Mouse (Mus musculus): ENCODE results near the gene Ager. TPM values are rescaled to one million over a fixed set of nuclear protein-coding genes. Genes with fewer than 3 reads are reported as not detected.

Ager gene
- polyA plus RNA-seq, 1 experiment from 2014 or later, result 1.5 TPM

DNA sequence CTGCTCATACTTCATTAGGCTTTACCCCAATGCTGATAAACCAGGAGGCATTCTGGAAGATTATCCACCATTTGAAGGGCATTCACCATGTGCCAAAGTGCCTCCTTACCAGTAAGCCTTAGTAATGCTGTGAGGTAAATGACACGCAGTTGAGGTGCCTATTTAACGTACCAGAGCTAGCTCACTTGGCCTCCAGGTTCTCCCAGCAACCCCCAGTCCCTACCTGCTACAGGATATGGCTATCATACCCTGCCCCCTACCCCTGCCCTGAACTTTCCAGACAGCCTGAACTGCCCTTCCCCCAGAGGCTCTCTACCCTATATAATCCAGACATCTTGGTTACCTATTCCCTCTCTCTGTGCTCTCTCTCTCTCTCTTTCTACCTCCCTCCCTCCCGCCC lies 8.9 kb upstream of the Ager start:
- peaks cover 40% of the 10 kb centered on the region for H3K4me1 ChIP-seq (replicated peaks; ENCODE audit: control insufficient read depth, insufficient read depth, low read length)
- no peaks in the 10 kb centered on the region for H3K27me3 ChIP-seq (replicated peaks; ENCODE audit: control insufficient read depth, insufficient read depth, low read length)
- no peak overlapping the region; the same call in 1 of the 2 replicates for H3K4me2 ChIP-seq (ENCODE audit: low read length)
- H3K36me3 ChIP-seq (ENCODE audit: control insufficient read depth, insufficient read depth), result no peaks in the 10 kb centered on the region
- H3K27ac ChIP-seq (ENCODE audit: low read length), result no peak overlapping the region
- no peaks in the 10 kb centered on the region for H3K9me3 ChIP-seq (ENCODE audit: control insufficient read depth, low read length)
- no peak overlapping the region for H3K9ac ChIP-seq (replicated peaks; ENCODE audit: low read depth, low read length)
- WGBS, result 54% methylated on average over 3 of the region's 3 CpGs
- ATAC-seq, result no peak
- H3K4me3 ChIP-seq (replicated peaks; ENCODE audit: low read length), result no peak overlapping the region

DNA sequence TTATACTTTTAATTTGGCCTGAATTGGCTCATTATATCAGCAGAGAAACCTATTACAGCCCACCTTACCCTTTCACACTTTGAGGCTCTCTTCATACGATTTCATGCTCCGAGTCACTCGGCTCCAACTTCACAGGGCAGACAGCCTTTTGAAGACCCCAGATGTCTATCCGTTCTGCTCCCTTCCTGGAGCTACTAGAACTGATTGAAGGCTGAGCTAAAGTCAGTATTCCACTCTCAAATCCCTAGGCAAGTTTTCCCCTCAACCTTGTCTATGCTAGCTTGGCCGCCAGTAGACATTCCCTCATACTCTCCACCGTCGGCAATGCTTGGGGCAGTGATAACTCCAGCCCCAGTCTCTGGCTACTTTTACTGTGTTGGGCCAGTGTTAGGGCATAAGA lies 8.5 kb upstream of the Ager start:
- peaks cover 45% of the 10 kb centered on the region for H3K4me1 ChIP-seq (replicated peaks; ENCODE audit: control insufficient read depth, insufficient read depth, low read length)
- no peaks in the 10 kb centered on the region for H3K9me3 ChIP-seq (ENCODE audit: control insufficient read depth, low read length)
- ATAC-seq, result no peak
- no peaks in the 10 kb centered on the region for H3K36me3 ChIP-seq (ENCODE audit: control insufficient read depth, insufficient read depth)
- H3K4me2 ChIP-seq (ENCODE audit: low read length), result no peak overlapping the region
- WGBS, result 49% methylated on average over 7 of the region's 7 CpGs
- H3K9ac ChIP-seq (replicated peaks; ENCODE audit: low read depth, low read length), result no peak overlapping the region
- H3K4me3 ChIP-seq (replicated peaks; ENCODE audit: low read length), result no peak overlapping the region
- no peaks in the 10 kb centered on the region for H3K27me3 ChIP-seq (replicated peaks; ENCODE audit: control insufficient read depth, insufficient read depth, low read length)
- H3K27ac ChIP-seq (ENCODE audit: low read length), result no peak overlapping the region

DNA sequence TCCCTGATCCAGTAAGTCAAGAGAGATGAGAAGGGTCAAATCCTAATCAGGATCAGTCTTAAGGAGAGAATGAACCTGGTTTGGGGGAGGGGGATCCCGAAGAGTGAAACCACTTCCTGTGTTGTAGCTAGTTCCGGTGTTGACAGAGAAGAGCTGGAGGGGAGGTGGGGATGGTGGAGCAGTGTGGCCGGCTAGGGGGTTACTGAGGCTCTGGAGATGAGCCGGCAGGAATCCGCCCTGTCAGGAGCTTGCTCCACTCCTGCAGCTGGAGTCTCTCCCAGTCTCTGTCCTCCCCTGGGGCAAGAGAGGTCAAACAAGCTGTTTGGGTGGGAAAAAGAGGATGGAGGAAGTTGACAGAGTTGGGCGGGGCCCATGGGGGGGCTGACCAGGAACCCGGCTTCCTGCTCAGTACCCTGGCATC lies 8.0 kb upstream of the Ager start, which contains the start of gene Gpsm3:
Gpsm3 (plus strand) TSS at position 126 of the 421 bp plus-strand sequence.
- ATAC-seq, result no peak
- H3K4me1 ChIP-seq (replicated peaks; ENCODE audit: control insufficient read depth, insufficient read depth, low read length), result peaks cover 50% of the 10 kb centered on the region
- H3K27ac ChIP-seq (ENCODE audit: low read length), result no peak within 1 kb of the TSS
- 51% methylated on average over 7 of the region's 7 CpGs for WGBS
- H3K9me3 ChIP-seq (ENCODE audit: control insufficient read depth, low read length), result no peaks in the 10 kb centered on the region
- H3K4me3 ChIP-seq (replicated peaks; ENCODE audit: low read length), result no peak within 1 kb of the TSS
- no peaks in the 10 kb centered on the region for H3K27me3 ChIP-seq (replicated peaks; ENCODE audit: control insufficient read depth, insufficient read depth, low read length)
- H3K36me3 ChIP-seq (ENCODE audit: control insufficient read depth, insufficient read depth), result no peaks in the 10 kb centered on the region
- no peak within 1 kb of the TSS for H3K4me2 ChIP-seq (ENCODE audit: low read length)
- no peak within 1 kb of the TSS for H3K9ac ChIP-seq (replicated peaks; ENCODE audit: low read depth, low read length)

DNA sequence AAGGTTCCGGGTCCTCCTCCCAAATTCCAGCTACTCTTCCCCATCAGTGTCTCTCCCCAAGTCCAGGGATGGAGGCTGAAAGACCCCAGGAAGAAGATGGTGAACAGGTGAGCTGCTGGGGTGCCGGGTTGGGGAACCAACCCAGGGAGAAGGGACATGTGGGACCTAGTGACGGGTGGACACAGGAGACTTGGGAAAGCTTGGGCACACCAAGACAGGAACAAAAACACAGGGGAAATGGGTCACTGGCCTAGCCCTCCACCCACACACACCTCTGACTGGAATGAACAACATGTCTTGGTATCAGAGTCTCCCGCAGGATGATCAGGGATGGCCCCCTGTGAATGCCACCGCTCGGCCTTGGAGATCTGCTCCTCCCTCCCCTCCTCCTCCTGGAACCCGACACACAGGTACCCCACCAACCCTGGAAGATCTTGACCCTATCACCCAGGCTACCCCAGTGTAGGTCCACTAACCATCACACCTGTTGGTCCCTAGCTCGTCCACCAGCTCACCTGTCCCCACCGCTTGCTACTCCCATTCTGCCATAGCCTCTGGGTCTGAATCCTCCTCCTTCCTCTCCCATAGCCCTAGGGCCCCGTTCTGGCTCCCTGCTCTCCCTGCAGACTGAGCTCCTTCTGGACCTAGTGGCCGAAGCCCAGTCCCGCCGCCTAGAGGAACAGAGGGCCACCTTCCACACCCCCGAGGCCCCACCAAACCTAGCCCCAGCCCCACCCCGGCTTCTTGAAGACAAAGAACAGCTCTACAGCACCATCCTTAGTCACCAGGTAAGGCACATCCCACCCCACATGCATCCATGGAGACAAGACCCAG lies 7.3 kb upstream of the Ager start:
- H3K9ac ChIP-seq (replicated peaks; ENCODE audit: low read depth, low read length), result no peak overlapping the region
- H3K9me3 ChIP-seq (ENCODE audit: control insufficient read depth, low read length), result no peaks in the 10 kb centered on the region
- 0 out of 2 replicates have a peak, but pooled peaks cover 1% of the 10 kb centered on the region for H3K36me3 ChIP-seq (ENCODE audit: control insufficient read depth, insufficient read depth)
- ATAC-seq, result no peak
- H3K4me3 ChIP-seq (replicated peaks; ENCODE audit: low read length), result no peak overlapping the region
- H3K27ac ChIP-seq (ENCODE audit: low read length), result no peak overlapping the region; the same call in 1 of the 2 replicates
- no peaks in the 10 kb centered on the region for H3K27me3 ChIP-seq (replicated peaks; ENCODE audit: control insufficient read depth, insufficient read depth, low read length)
- no peak overlapping the region for H3K4me2 ChIP-seq (ENCODE audit: low read length)
- WGBS, result 72% methylated on average over 15 of the region's 15 CpGs
- H3K4me1 ChIP-seq (replicated peaks; ENCODE audit: control insufficient read depth, insufficient read depth, low read length), result peaks cover 53% of the 10 kb centered on the region

DNA sequence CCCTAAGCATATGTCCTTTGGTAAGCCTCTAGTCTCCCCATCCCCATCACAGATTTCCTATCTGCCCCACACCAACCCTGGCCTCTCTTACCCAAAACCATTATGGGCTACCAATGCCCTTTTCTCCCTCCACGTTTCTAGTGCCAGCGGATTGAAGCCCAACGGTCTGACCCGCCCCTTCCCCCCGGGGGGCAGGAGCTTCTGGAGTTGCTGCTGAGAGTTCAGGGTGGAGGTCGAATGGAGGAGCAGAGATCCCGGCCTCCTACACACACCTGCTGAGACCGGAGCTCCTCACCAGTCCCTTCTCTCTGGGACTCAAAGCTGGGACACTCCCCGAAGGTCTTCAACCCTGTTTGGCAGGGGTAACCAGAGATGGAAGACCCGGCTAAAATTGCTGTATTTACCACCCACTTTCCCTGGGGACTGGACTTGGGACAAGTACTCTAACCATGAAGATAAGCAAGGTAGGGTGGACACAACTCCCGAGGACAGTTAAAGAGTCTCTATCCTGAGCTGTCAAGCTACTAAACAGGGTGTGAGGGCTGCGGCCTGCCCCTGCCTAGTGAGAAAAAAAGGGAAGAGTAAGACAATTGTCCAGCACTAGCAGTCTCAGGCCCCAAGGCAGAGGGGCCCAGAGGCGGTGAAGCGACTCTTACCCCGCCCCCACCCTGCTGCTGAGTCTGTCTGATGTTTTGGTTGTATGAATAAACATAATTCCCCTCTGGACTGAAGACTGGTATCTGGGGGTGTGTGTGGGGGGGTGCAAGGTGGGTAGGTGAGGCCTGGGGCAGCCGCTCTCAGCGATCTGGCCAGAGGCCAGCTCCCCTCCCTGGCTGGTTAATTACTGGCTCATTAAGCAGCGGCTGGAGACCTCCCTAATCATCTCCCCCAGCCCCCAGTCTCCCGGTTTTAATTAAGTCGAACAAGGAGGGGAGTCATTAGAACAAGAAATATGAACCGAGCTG lies 6.4 kb upstream of the Ager start, which contains the start of gene Pbx2:
Pbx2 (plus strand) TSS at position 238 of the 965 bp plus-strand sequence.
- Histone ChIP-seq H3K36me3 (ENCODE audit: control insufficient read depth, insufficient read depth) (0 out of 2 replicates have a peak, but pooled peaks cover 3% of the 10 kb centered on the region), H3K4me3 (replicated peaks; ENCODE audit: low read length) (peak within 1 kb of the TSS; percentile 81), H3K4me2 (ENCODE audit: low read length) (peak within 1 kb of the TSS; percentile 67), H3K27me3 (replicated peaks; ENCODE audit: control insufficient read depth, insufficient read depth, low read length) (no peaks in the 10 kb centered on the region), H3K9ac (replicated peaks; ENCODE audit: low read depth, low read length) (peak within 1 kb of the TSS; percentile 98), H3K27ac (ENCODE audit: low read length) (peak within 1 kb of the TSS; percentile 96), H3K4me1 (replicated peaks; ENCODE audit: control insufficient read depth, insufficient read depth, low read length) (peaks cover 44% of the 10 kb centered on the region), H3K9me3 (ENCODE audit: control insufficient read depth, low read length) (no peaks in the 10 kb centered on the region)
- peak; percentile 2 for ATAC-seq
- WGBS, result 2% methylated on average over 21 of the region's 21 CpGs

DNA sequence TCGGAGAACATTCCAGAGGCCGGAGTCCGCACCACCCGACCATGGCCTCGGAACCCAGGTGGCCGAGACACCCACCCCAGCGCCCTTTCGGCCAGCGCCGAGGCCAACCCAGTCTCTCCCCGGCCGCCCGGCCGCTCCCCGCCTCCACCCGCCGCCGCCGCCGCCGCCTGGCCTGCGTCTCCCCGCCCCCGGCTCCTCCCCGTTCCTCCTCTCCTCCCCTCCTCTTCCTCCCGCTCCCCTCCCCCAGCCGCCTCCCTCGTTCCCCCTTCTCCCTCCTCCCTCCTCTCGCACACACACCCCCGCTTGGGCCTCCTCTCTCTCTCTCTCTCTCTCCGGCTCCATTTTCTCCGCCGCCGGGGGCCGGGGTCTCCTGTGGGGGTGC lies 5.7 kb upstream of the Ager start:
- Histone ChIP-seq H3K9ac (replicated peaks; ENCODE audit: low read depth, low read length) (peak overlapping the region; percentile 98), H3K27me3 (replicated peaks; ENCODE audit: control insufficient read depth, insufficient read depth, low read length) (no peaks in the 10 kb centered on the region), H3K4me1 (replicated peaks; ENCODE audit: control insufficient read depth, insufficient read depth, low read length) (peaks cover 42% of the 10 kb centered on the region), H3K4me3 (replicated peaks; ENCODE audit: low read length) (peak overlapping the region; percentile 81), H3K36me3 (ENCODE audit: control insufficient read depth, insufficient read depth) (0 out of 2 replicates have a peak, but pooled peaks cover 3% of the 10 kb centered on the region), H3K27ac (ENCODE audit: low read length) (peak overlapping the region; percentile 96), H3K9me3 (ENCODE audit: control insufficient read depth, low read length) (no peaks in the 10 kb centered on the region), H3K4me2 (ENCODE audit: low read length) (peak overlapping the region; percentile 67)
- under 1% methylated on average over 22 of the region's 35 CpGs for WGBS
- ATAC-seq, result peak; percentile 29

DNA sequence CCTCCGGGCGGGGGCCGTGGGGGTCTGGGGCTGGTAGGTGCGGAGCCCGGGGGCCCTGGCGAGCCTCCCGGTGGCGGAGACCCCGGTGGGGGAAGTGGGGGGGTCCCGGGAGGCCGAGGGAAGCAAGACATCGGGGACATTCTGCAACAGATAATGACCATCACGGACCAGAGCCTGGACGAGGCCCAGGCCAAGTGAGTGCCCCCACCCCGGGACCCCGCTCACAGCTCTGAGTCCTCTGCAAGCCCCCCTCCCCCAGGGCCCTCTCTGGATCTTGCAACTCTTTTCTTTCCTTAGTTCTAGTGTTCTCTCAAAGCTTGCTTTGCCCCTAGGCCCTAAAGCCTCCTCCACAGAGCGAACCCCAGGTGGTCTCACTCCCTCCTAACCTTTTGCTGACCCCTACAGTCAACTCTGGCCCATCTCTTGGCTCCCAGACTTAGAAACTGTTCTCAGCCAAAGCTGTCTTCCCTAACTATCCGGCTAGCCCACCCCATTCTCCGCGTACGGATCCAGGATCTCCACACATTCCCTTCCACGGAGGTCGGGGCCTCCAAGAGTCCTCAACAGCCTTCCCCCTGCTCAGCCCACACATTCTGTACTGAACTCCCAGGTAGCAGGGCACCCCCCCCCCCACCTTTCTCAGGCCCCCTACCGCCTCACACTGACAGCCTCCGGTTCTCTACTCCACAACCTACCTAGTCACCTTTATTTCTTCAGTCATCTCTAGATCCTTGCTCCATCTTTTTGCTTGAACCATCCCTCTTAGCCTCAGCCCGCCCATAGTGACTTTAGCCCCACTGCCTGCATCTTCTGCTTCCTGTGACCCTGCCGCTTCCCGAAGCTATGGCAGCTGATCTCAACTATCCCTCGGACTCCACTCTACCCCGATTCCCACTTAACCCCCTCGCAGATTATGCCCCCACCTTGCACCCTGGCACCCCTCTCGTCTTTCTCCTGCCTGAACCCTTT lies 4.8 kb upstream of the Ager start:
- no peaks in the 10 kb centered on the region for H3K27me3 ChIP-seq (replicated peaks; ENCODE audit: control insufficient read depth, insufficient read depth, low read length)
- peaks cover 41% of the 10 kb centered on the region for H3K4me1 ChIP-seq (replicated peaks; ENCODE audit: control insufficient read depth, insufficient read depth, low read length)
- peak overlapping the region; percentile 67 for H3K4me2 ChIP-seq (ENCODE audit: low read length)
- peak overlapping the region; percentile 98 for H3K9ac ChIP-seq (replicated peaks; ENCODE audit: low read depth, low read length)
- 0 out of 2 replicates have a peak, but pooled peaks cover 3% of the 10 kb centered on the region for H3K36me3 ChIP-seq (ENCODE audit: control insufficient read depth, insufficient read depth)
- no peaks in the 10 kb centered on the region for H3K9me3 ChIP-seq (ENCODE audit: control insufficient read depth, low read length)
- H3K27ac ChIP-seq (ENCODE audit: low read length), result peak overlapping the region; percentile 96
- WGBS, result under 1% methylated on average over 30 of the region's 32 CpGs
- ATAC-seq, result peak; percentile 13
- H3K4me3 ChIP-seq (replicated peaks; ENCODE audit: low read length), result peak overlapping the region; percentile 81

DNA sequence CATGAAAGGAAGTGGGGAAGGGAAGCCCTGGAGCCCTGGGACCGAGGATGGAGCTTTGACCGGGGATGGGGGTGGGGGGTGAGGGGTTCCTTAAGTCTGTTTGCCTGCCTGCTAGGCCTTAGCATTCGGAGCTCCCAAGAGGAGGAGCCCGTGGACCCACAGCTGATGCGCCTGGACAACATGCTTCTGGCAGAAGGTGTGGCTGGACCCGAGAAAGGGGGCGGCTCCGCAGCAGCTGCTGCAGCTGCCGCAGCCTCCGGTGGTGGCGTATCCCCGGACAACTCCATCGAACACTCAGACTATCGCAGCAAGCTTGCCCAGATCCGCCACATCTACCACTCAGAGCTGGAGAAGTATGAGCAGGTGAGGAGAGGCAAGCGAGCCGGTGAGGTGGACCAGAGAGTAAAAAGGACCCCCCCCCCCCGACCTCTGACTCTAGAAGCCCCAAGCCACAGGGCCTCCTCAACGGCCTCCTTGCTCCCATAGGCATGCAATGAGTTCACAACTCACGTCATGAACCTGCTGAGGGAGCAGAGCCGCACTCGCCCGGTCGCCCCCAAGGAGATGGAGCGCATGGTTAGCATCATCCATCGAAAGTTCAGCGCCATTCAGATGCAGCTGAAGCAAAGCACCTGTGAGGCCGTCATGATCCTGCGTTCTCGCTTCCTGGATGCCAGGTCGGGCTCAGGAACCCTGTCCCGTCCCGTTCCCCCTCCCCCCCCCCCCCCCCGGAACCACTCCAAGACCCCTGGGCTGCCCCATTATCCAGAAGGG lies 3.7 kb upstream of the Ager start:
- 45% methylated on average over 32 of the region's 34 CpGs for WGBS
- Histone ChIP-seq H3K36me3 (ENCODE audit: control insufficient read depth, insufficient read depth) (0 out of 2 replicates have a peak, but pooled peaks cover 3% of the 10 kb centered on the region), H3K4me1 (replicated peaks; ENCODE audit: control insufficient read depth, insufficient read depth, low read length) (peaks cover 35% of the 10 kb centered on the region), H3K27ac (ENCODE audit: low read length) (peak overlapping the region; percentile 96), H3K27me3 (replicated peaks; ENCODE audit: control insufficient read depth, insufficient read depth, low read length) (no peaks in the 10 kb centered on the region), H3K4me3 (replicated peaks; ENCODE audit: low read length) (peak overlapping the region; percentile 81), H3K9me3 (ENCODE audit: control insufficient read depth, low read length) (no peaks in the 10 kb centered on the region), H3K4me2 (ENCODE audit: low read length) (peak overlapping the region; percentile 67), H3K9ac (replicated peaks; ENCODE audit: low read depth, low read length) (peak overlapping the region; percentile 98)
- no peak for ATAC-seq
